Mouse (Mus musculus) midbrain, embryonic 15.5 days (tissue): ENCODE results near the gene Plekhg3. TPM values are rescaled to one million over a fixed set of nuclear protein-coding genes. Genes with fewer than 3 reads are reported as not detected.
A peak's percentile ranks its signal among the peaks of the same experiment; 100 is the strongest.

Experiments used
- ATAC-seq: fragments of 200-750 bp; cut with Nextera tagmentation; replicated peaks from 2 replicates; pipeline ENCODE4 v1.8.0; 2017; ENCODE audit warnings: moderate TSS enrichment
- H3K27ac ChIP-seq: fragments of 300-500 bp; sonication (generic); 2 replicates; pipeline ENCODE4 v1.5.1; 2015; ENCODE audit warnings: mild to moderate bottlenecking, inconsistent platforms
- H3K27me3 ChIP-seq: fragments of 300-500 bp; sonication (generic); replicated peaks from 2 replicates; pipeline ENCODE4 v1.6.1; 2015; ENCODE audit warnings: inconsistent platforms
- H3K36me3 ChIP-seq: fragments of 300-500 bp; sonication (generic); replicated peaks from 2 replicates; pipeline ENCODE4 v1.6.1; 2015; ENCODE audit warnings: inconsistent platforms
- H3K4me1 ChIP-seq: fragments of 300-500 bp; sonication (generic); 2 replicates; pipeline ENCODE4 v1.6.1; 2015; ENCODE audit warnings: inconsistent platforms
- H3K4me2 ChIP-seq: fragments of 300-500 bp; sonication (generic); 2 replicates; pipeline ENCODE4 v1.6.1; 2015; ENCODE audit warnings: inconsistent platforms, mild to moderate bottlenecking, moderate library complexity
- H3K4me3 ChIP-seq: fragments of 300-500 bp; sonication (generic); 2 replicates; pipeline ENCODE4 v1.5.1; 2015; ENCODE audit warnings: mild to moderate bottlenecking, inconsistent platforms
- H3K9ac ChIP-seq: fragments of 300-500 bp; sonication (generic); 2 replicates; pipeline ENCODE4 v1.6.1; 2015; ENCODE audit warnings: mild to moderate bottlenecking, inconsistent platforms
- H3K9me3 ChIP-seq: fragments of 300-500 bp; sonication (generic); 2 replicates; pipeline ENCODE4 v1.6.1; 2016; ENCODE audit warnings: inconsistent platforms
- WGBS: fragments of 180-500 bp; shearing (Covaris S2); methylation state at CpG from one replicate; pipeline ENCODE4 v1.1.7; 2015; ENCODE audit warnings: mixed read lengths; 5-methylcytosine and 5-hydroxymethylcytosine counted together
- polyA plus RNA-seq: library from polyadenylated mRNA; unstranded; fragments of >200 nt; fragmentation: Nextera tagmentation; extraction: Ambion mirVana; gene quantifications from 2 replicates; pipeline ENCODE4 v1.2.1, GENCODE M21; 2015

Gene Plekhg3
- polyA plus RNA-seq, 1 experiment from 2014 or later: 1.4 TPM

- Histone ChIP-seq H3K36me3 (no peaks in the 10 kb centered on the region), H3K27ac (no peak overlapping the region), H3K9me3 (no peaks in the 10 kb centered on the region), H3K27me3 (no peaks in the 10 kb centered on the region), H3K4me2 (no peak overlapping the region), H3K4me3 (no peak overlapping the region), H3K9ac (no peak overlapping the region), H3K4me1 (no peaks in the 10 kb centered on the region)
- no peak for ATAC-seq
- WGBS: 64% methylated on average over 5 of the region's 5 CpGs
These were observed 27.7 kb upstream of the Plekhg3 start for GRCm38 (mm10) chr12:76502981-76503380.

GRCm38 (mm10) chr12:76506522-76506921 lies 24.2 kb upstream of the Plekhg3 start:
- ATAC-seq: peak; percentile 77
- no peaks in the 10 kb centered on the region for H3K9me3 ChIP-seq
- no peak overlapping the region for H3K9ac ChIP-seq
- WGBS: 24% methylated on average over 2 of the region's 2 CpGs
- no peak overlapping the region for H3K4me2 ChIP-seq
- H3K27ac ChIP-seq: 0 out of 2 replicates have a peak overlapping the region, but pooled peaks have one; percentile 9
- no peaks in the 10 kb centered on the region for H3K4me1 ChIP-seq
- no peaks in the 10 kb centered on the region for H3K27me3 ChIP-seq
- H3K4me3 ChIP-seq: no peak overlapping the region
- no peaks in the 10 kb centered on the region for H3K36me3 ChIP-seq

GRCm38 (mm10) chr12:76507791-76508190 lies 22.9 kb upstream of the Plekhg3 start:
- no peak for ATAC-seq
- H3K4me3 ChIP-seq: no peak overlapping the region
- no peak overlapping the region for H3K4me2 ChIP-seq
- no peaks in the 10 kb centered on the region for H3K9me3 ChIP-seq
- no peaks in the 10 kb centered on the region for H3K4me1 ChIP-seq
- H3K9ac ChIP-seq: no peak overlapping the region
- no peaks in the 10 kb centered on the region for H3K27me3 ChIP-seq
- WGBS: 61% methylated on average over 5 of the region's 5 CpGs
- H3K27ac ChIP-seq: no peak overlapping the region
- no peaks in the 10 kb centered on the region for H3K36me3 ChIP-seq

DNA sequence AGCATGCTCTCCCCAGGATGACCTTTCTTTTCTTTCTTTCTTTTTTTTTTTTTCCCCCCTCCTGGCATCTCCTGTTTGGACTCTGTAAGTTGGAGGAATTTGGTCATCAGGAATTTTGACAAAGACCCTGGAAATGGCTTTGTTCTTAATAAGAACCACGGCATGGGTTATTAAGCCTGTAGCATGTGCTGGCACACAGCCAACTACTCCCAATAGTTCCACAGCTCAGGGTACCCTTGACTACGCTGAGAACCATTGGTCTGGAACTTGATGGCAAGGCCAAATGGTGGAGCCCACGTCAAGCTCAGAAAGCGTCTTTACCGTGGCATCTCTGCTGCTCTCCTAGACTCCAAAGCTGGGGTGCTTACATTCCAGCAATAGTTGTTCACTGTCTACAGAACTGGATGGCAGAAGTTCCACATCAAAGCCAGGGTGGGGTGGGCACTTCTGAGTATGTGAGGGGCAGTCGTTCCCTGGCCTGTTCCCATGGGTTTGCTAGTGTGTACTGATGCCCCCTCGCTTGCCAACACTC lies 21.7 kb upstream of the Plekhg3 start:
- Histone ChIP-seq H3K4me2 (no peak overlapping the region), H3K27ac (no peak overlapping the region), H3K27me3 (no peaks in the 10 kb centered on the region), H3K4me3 (no peak overlapping the region), H3K9ac (no peak overlapping the region), H3K36me3 (no peaks in the 10 kb centered on the region), H3K9me3 (no peaks in the 10 kb centered on the region), H3K4me1 (no peaks in the 10 kb centered on the region)
- ATAC-seq: no peak
- 74% methylated on average over 7 of the region's 7 CpGs for WGBS

- Histone ChIP-seq H3K4me2 (no peak overlapping the region), H3K4me3 (no peak overlapping the region), H3K36me3 (no peaks in the 10 kb centered on the region), H3K9ac (no peak overlapping the region), H3K9me3 (no peaks in the 10 kb centered on the region), H3K27ac (no peak overlapping the region), H3K27me3 (no peaks in the 10 kb centered on the region), H3K4me1 (no peaks in the 10 kb centered on the region)
- WGBS: 65% methylated on average over 1 of the region's 1 CpGs
- ATAC-seq: no peak
These were observed 18.0 kb upstream of the Plekhg3 start for GRCm38 (mm10) chr12:76512731-76513130.

DNA sequence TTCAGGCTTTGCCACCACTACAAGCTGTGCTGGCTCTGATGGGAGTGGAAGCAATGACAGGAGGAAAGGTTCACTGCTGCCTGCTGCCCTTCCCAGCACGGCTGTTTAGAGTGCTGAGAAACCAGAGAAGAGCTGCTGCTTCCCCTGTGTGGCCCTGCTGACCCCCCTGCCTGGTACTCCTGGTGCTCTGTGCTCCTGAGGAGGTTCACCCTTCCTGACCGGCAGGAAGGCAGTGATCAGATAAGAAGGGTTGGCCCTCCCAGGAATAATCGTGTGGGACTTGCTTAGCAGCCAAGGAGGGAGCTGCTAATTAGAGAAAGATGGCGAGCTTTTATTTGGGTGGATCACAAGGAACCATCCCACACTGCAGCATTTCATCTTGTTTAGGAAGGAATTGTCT lies 15.8 kb upstream of the Plekhg3 start:
- WGBS: 44% methylated on average over 4 of the region's 4 CpGs
- no peak for ATAC-seq
- no peaks in the 10 kb centered on the region for H3K27me3 ChIP-seq
- no peak overlapping the region for H3K4me3 ChIP-seq
- no peaks in the 10 kb centered on the region for H3K9me3 ChIP-seq
- no peak overlapping the region for H3K4me2 ChIP-seq
- no peaks in the 10 kb centered on the region for H3K4me1 ChIP-seq
- no peak overlapping the region for H3K9ac ChIP-seq
- no peaks in the 10 kb centered on the region for H3K36me3 ChIP-seq
- H3K27ac ChIP-seq: no peak overlapping the region

DNA sequence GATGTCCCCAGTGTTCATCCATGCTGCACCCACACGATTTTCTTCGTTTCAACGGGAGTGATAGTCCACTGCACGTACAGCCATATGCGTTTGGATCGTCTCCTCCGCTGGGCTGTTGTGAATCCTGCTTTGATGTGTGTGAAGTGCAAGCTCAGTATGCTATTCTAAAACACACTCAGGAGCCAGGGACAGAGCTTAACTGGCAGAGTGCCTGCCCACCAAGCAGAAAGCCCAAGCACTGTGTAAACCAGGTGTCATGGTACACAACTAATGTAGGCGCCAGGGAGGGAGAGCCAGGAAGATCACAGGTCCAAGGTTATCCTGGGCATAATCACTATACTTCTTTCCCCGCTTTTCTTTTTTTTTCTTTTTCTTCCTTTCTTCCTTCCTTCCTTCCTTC lies 12.7 kb upstream of the Plekhg3 start:
- no peak overlapping the region for H3K27ac ChIP-seq
- no peaks in the 10 kb centered on the region for H3K9me3 ChIP-seq
- 91% methylated on average over 9 of the region's 9 CpGs for WGBS
- H3K4me2 ChIP-seq: no peak overlapping the region
- H3K9ac ChIP-seq: no peak overlapping the region
- H3K4me1 ChIP-seq: no peaks in the 10 kb centered on the region
- no peaks in the 10 kb centered on the region for H3K36me3 ChIP-seq
- no peak for ATAC-seq
- no peaks in the 10 kb centered on the region for H3K27me3 ChIP-seq
- no peak overlapping the region for H3K4me3 ChIP-seq

DNA sequence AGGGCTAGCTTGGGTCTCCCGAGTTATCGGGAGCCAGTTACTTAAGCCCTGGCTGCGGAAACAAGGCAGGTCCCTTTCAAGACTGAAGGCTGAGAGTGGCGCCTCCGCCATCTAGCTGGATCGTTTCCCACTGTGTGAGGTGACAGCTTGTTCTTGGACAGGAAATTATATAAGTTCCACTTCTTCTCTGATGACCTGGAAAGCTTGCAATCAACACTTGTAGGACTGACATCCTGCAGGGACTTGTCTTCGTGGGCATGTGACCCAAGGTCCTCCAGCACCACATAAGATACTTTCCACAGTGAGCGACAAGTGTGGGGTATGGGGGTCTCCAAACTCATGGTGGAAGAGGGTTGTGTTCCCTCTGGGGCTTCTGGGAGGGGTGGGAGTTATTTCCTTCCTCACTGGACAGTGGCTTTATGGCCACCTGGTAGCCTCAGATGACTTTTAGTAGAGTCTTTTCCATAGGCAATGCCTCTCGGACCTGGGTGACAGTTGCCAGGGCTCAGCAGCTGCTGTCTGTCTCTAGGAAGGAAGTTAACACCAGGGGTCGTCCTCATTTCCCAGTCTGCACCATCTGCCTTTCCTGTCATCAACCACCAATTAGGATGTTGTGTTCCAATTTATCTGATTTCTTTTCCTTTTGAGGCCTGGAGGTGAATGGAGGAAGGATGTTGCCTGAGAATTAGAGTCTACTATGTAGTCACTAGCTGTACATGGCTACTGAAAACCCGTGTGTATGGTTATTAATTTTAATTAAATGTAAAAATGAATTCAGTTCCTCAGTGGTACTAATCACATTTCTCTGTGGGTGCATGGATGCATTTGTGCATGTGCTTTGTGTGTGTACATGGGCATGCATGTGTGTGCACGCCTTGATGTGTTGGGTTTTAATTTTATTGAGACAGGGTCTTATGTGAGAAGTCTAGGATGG lies 11.5 kb upstream of the Plekhg3 start:
- no peak overlapping the region for H3K4me3 ChIP-seq
- no peak for ATAC-seq
- 87% methylated on average over 12 of the region's 12 CpGs for WGBS
- no peaks in the 10 kb centered on the region for H3K4me1 ChIP-seq
- H3K4me2 ChIP-seq: no peak overlapping the region
- H3K27me3 ChIP-seq: no peaks in the 10 kb centered on the region
- no peak overlapping the region for H3K9ac ChIP-seq
- no peaks in the 10 kb centered on the region for H3K9me3 ChIP-seq
- no peaks in the 10 kb centered on the region for H3K36me3 ChIP-seq
- H3K27ac ChIP-seq: no peak overlapping the region

DNA sequence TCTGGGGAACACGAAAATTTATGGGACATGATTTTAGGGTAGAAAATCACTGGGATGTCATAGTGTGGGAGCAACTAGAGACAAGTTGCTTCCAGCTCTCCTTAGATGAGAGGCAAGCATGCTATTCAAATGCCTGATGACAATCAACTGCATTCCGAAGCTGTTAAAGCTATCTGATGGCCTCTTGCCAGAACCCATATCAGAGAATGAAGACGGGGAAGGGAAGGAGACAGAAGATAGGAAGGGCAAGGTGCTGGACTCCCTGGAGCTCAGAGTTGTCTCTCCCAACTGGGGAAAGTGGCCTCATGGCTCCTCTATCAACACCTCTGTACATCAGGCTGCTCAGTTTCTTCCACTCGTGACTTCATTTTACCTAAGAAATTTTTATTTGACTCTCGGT lies 7.0 kb upstream of the Plekhg3 start:
- Histone ChIP-seq H3K9ac (no peak overlapping the region), H3K4me2 (no peak overlapping the region), H3K4me3 (no peak overlapping the region), H3K4me1 (no peaks in the 10 kb centered on the region), H3K9me3 (no peaks in the 10 kb centered on the region), H3K36me3 (no peaks in the 10 kb centered on the region), H3K27me3 (no peaks in the 10 kb centered on the region), H3K27ac (no peak overlapping the region)
- no peak for ATAC-seq
- 85% methylated on average over 5 of the region's 5 CpGs for WGBS

DNA sequence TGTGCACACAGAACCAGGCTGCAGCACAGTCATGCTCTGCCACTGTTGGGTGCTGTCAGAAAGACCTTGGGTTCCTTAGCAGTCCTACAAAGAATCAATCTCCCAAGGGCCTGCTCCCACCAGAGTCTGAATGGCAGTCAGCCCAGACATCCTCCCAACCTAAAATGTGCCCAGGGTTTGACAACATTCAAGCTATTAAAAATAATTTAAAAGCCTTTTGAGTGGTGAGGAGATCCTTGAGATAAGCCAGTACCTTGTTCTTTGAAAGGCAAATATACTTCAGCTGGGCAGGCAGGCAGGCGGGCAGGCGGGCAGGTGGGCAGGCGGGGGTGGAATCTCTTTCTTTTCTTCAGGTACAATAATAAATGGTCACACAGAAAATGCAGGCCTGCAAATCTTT lies 5.8 kb upstream of the Plekhg3 start:
- Histone ChIP-seq H3K4me1 (no peaks in the 10 kb centered on the region), H3K9ac (no peak overlapping the region), H3K4me2 (no peak overlapping the region), H3K27ac (no peak overlapping the region), H3K27me3 (no peaks in the 10 kb centered on the region), H3K9me3 (no peaks in the 10 kb centered on the region), H3K4me3 (no peak overlapping the region), H3K36me3 (no peaks in the 10 kb centered on the region)
- 92% methylated on average over 3 of the region's 3 CpGs for WGBS
- no peak for ATAC-seq

DNA sequence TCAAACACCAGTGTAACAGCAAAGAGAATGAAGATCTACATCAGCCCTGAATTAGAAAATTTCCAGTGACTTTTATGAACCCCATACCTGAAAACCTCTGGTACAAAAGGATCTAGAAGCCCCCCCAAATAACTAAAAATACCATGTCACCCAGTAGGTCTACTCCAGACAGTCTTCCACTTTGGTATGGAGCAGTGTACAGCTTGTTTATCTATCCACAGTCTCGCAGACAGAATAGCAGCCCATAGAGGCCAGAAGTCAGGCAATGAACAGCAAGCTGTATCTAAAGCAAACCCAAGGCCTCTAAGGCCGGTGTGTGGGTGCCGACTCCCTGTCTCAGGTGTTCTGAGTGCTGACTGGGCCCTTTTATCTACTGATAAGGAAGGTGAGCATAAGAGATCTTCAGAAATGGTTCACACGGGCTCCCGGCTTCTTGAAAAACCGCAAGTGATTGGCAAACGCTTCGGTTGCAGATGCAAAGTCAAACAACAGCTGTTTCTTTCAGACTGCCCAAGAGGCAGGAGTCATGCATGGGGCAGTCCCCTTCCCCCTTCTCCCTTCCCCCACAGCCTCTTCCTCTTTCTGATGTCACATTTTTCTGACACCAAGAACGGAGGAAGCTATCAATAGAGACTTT lies 3.3 kb upstream of the Plekhg3 start:
- Histone ChIP-seq H3K27me3 (peaks cover 23% of the 10 kb centered on the region), H3K9me3 (no peaks in the 10 kb centered on the region), H3K36me3 (no peaks in the 10 kb centered on the region), H3K4me1 (peaks cover 1% of the 10 kb centered on the region; the same call in 1 of the 2 replicates), H3K4me2 (no peak overlapping the region), H3K9ac (no peak overlapping the region), H3K4me3 (no peak overlapping the region), H3K27ac (no peak overlapping the region)
- WGBS: 78% methylated on average over 9 of the region's 9 CpGs
- ATAC-seq: no peak

DNA sequence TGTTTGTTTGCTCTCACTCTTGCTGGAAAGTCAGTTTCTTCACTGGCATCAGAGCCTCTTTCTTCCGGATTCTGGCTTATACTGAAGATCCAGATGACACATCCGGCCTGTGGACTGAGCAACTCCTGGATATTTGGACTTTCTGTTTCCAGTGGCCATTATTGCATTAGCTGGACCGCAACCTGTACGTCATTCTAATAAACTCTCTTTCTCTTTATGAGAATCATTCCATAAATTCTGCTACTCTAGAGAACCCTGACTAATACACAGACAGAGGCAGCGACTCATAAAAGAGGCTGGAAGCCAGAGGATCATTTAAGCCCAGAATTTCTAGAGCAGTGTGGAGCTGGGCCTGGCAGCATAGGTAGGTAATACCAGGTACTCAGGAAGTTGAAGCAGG lies 1.9 kb upstream of the Plekhg3 start:
- Histone ChIP-seq H3K36me3 (no peaks in the 10 kb centered on the region), H3K27me3 (peaks cover 35% of the 10 kb centered on the region), H3K9me3 (no peaks in the 10 kb centered on the region), H3K4me2 (no peak overlapping the region), H3K27ac (no peak overlapping the region), H3K9ac (no peak overlapping the region), H3K4me1 (peaks cover 14% of the 10 kb centered on the region), H3K4me3 (no peak overlapping the region)
- WGBS: 90% methylated on average over 5 of the region's 5 CpGs
- no peak for ATAC-seq
